Mouse (Mus musculus) activated CD4-positive, CD25-positive, alpha-beta regulatory T cell (primary cell): ENCODE data around the gene Zmat3. TPM values are rescaled to one million over a fixed set of nuclear protein-coding genes. Genes with fewer than 3 reads are reported as not detected.

Experiments
- polyA plus RNA-seq, 2 experiments: library from polyadenylated mRNA; unstranded; fragments of 100-300 nt; shearing (Covaris generic); gene quantifications; one replicate each; pipeline ENCODE4 v1.2.1; 2017

Zmat3 gene
- polyA plus RNA-seq: 1 to 10 TPM; 4.4 to 7.3 TPM

GRCm38 (mm10) chr3:32365546-32366245 lies at the start of gene Zmat3:
Zmat3 (minus strand) TSS chr3:32366014.

GRCm38 (mm10) chr3:32397461-32398174 lies 31.8 kb upstream of the Zmat3 start, which contains the start of gene Pik3ca:
Pik3ca (plus strand) TSS chr3:32397671.

Other genes starting within 250 kb of the Zmat3 start
- gene Pik3ca, start 31.7 kb upstream of the Zmat3 start, polyA plus RNA-seq: 10 to 100 TPM; 27.3 to 31.9 TPM
- under 1 TPM; 0.12 to 0.43 TPM for gene Kcnmb3, start 126.2 kb upstream of the Zmat3 start, polyA plus RNA-seq
- 10 to 100 TPM; 39.8 to 57.1 TPM for gene Zfp639, start 144.2 kb upstream of the Zmat3 start, polyA plus RNA-seq
- gene Mfn1, start 163.5 kb upstream of the Zmat3 start, polyA plus RNA-seq: 10 to 100 TPM; 13.0 to 21.1 TPM